Mouse (Mus musculus) erythroblast, adult 5-6 weeks (primary cell): ENCODE data around the gene Acin1. TPM values are rescaled to one million over a fixed set of nuclear protein-coding genes. Genes with fewer than 3 reads are reported as not detected.

ENCODE experiments used
- ATAC-seq: replicated peaks from 2 replicates; pipeline ENCODE4 v1.8.0; 2016; ENCODE audit warnings: moderate number of reproducible peaks, mild to moderate bottlenecking, moderate TSS enrichment, inconsistent platforms; ENCODE audit not compliant: poor library complexity, low FRiP score, severe bottlenecking
- total RNA-seq, 2 experiments: library from RNA; stranded (forward) in 1 of 2; stranded (reverse) in 1 of 2; fragments of 150-400 nt in 1 of 2; fragments of 200-764, 138-1000 nt in 1 of 2; gene quantifications; 2 replicates each; pipeline versions ENCODE4 v1.2.3 to v1.2.4; 2015 to 2017; ENCODE audit warnings: low replicate concordance in 2 of 2

Gene Acin1
- total RNA-seq, 2 experiments from 2014 or later = 173 to 369 TPM

DNA sequence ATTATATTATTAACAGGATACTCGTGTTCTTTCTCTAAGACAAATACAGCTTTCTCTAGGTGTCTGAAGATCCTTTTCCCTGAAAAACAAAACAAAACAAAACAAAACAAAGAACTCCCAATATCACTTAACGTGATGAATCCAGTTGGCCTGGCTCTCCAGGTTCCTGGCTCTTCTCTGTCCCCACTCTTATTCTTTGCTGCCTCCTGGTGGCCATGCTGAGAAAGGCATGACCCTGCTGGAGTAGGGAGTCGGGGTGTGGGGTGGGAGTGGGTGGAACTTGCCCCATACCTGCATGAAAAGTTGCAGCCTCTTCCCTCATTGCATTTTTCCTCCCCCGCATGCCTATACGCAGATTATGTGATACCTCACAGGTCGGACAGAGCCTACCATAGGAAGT, 14.6 kb upstream of the Acin1 start:
- peak; percentile 46; the same call in 1 of the 2 replicates for ATAC-seq

DNA sequence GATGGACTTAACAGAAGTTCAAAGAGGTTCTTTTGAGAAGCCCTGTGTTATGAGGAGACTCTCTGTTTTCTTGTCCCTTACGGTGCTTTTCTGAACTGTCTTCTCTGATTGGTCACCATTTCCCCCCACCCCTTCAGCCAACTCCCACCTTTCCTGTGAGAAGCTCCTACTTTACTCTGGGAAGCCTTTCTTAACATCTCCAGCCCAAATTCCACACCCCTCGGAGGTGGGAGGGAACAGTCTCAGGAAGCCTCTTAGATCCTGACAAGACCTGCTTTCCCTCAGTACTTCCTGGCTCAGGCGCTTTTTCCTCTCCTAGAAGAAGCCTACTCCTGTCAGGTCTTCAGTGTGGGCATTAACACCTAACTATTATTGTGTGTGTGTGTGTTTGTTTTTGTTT, 12.9 kb upstream of the Acin1 start:
- ATAC-seq = no peak

DNA sequence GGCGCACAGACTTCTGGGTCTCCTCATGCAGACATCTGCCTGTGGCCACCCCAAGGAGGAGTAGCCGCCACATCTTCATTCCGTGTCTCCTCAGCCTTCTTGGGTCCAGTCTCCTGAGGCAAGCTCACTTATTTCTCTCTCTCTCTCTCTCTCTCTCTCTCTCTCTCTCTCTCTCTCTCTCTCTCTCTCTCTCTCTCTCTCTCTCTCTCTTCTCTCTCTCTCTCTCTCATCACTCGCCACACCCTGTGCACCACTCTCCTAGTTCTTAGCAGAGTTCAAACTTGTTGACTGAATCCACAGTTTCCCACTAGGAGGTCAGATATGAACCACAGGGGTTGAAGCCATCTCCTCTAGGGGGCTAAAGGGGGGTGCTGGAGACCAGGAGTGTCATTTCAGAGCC, 12.0 kb upstream of the Acin1 start, which contains the start of gene Gm29776:
Gene Gm29776 (minus strand): TSS at position 101 of the 400 bp plus-strand sequence.
- no peak for ATAC-seq

DNA sequence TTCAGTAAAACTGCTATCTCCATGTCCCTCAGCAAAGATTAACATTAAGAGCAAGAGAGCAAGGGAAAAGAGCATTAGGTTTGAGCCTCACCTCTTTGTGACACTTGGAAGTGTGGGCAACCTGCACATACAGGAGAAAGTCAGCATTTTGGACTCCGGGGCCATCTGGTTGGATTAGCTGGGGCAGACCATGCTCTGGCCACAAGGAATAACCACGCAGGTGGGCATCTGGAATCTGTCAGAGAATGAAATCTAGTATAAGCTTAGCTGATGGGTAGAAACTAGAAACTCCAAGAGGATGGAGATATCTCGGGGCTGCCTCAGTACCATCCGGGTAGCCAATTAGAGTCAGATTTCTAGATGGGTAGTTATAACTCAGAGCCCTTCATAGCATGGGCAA, 10.0 kb upstream of the Acin1 start:
- ATAC-seq = no peak

DNA sequence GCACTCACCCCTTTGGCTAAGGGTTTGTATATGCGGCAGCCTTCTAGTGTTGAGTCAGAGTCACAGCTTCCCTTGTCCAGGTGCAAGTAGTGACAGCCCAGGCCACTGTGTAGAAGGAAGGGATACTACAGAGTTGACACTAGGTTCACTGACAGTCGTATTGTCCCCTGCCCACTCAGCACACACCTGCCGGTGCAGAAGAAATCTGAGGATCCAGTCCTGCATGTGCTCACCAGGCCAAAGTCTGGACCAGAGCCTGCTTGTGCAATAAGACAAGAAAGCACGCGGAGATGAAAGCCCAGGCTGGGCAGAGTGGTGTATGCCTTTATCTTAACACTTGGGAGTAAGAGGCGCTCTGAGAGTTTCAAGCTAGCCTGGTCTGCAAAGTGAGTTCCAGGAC, 8.3 kb upstream of the Acin1 start:
- ATAC-seq = no peak

DNA sequence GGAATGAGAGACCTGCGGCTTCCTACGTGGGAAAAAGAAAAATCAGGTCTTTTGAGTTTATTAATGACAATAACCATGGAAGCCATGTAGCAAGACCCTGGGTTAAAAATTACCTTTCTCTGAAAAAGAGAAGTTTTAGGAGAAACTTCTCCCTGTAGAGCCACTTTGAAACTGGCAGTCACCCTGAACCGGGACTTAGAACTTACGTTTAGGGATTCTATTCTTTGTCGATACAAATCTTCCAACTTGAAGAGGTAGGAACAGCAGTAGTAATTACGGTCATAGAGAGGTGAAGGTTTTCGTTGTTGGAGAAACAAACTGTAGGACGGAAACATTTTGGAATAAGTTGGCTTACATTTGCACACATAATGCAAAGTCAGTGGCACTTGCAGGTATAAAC, 520 bp upstream of the Acin1 start:
- no peak for ATAC-seq

DNA sequence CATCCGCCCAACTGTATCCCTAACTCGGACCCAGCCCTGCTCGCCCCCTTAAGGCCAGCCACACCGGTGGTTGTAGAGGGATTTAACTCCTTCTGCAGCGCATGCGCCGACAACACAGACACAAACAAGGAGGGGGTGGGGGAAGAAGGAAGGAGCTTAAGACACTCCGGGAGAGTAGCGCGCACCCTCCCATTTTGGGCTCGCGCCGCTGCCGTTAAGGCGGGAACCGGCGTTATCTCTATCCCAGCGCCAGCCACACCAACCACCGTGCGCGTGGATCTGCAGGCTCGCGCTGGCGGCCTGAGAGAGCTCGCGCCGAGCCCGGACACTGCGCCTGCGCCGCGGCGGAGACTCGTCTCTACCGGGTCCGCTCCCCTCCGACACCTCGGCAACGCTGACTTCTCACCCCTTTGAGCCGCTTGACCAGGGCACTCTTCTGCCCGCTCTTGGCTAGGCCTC, 639 bp downstream of the Acin1 start, which contains the start of gene 1700123O20Rik:
Gene 1700123O20Rik (plus strand): TSS at position 154 of the 459 bp plus-strand sequence.
- peak; percentile 77 for ATAC-seq

DNA sequence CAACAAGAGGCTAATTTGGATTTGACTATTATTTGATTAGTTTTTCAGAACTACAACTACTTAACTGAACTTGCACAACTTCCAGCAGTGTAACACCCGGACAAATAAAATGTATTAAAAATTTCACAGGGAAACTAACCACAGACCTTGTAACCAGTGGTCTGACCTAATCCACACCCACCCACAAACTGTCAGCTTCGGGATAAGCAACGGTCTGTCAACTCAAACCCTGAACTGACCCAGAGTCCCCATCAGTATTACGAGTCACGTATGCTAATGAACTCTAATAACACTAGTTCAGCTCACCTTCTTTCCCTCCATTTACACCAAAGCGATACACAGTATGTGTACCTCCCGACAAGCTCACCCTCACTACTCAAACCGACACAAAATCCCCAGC, 1.3 kb downstream of the Acin1 start:
- peak; percentile 40 for ATAC-seq

DNA sequence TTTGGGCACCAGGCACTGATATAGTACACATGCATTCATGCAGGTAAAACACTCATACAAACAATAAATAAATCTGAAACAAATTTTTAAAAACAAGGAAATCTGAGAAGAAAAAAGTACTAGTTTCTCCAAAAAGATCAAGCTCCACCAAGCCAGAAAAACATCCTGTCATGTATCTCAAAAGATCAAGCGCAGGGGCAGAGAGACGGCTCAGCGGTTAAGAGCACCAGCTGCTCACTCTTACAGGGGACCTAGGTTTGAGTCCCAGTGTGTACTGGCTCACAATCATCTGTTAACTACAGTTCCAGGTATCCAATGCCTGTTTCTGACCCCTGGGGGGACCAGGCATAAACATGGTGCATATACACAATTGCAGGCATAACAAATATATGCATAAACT, 4.3 kb downstream of the Acin1 start:
- ATAC-seq = no peak

DNA sequence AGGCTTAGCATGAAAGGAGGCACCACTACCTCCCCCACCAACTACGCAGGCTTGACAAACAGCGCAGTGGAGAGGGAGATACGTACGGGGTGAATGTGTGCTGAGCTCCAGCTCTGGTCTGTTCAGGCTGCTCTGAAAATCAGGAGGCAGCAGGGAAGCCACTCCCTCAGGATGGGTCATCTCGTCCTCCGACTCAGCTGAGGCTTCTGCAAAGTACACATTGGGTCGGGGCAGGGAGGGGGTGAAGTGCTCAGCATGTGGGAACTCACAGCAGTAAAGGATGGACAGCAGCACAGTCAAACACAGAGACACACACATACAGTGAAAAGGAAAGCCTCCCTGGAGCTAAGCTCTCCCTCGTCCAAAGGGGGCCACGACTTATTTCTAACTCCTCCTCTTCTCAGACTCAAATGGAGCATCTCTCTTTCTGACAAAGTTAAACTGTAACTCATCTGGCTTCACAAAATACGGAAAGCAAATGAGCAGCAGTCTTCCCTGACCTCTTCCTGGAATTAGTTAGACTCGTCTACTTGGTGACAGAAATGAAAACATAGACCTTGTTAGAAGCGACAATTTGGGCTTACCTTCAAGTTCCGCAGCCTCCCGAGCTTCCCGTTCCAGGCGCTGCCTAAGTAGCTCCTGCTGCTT, 8.0 kb downstream of the Acin1 start:
- no peak for ATAC-seq

DNA sequence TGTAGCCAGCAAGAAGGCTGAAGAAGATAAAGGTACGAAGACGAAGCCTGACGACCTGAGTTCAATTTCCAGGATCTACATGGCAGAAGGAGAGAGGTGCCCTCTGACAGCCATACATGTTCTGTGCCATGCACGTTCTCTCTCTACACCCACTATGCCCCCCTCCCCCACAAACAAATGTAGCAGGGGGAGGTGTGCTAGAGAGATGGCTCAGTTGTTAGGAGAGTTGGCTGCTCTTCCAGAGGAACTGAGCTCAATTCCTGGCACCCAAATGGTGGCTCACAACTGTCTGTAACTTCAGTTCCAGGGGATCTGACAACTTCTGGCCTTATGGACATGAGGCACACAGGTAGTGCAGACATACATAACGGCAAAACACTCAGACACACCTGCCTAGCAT, 10.4 kb downstream of the Acin1 start:
- no peak for ATAC-seq

DNA sequence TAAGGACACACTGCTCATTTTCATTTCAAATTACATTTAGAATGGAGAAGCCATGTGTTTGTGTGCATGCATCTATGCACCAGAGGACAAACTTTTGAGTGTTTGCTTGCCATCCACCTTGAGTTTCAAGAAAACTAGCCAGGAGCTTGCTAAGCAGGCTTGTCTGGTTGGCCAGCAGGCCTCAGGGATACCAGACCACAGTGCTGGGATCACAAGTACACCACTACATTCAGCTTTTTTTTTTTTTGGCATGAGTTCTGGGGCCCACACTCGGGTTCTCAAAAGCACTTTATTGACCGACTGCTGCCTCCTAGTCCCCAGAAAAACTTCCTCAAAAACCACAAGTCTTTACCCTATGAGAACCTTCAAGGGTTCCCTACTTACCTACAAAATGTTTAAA, 12.4 kb downstream of the Acin1 start:
- no peak for ATAC-seq

DNA sequence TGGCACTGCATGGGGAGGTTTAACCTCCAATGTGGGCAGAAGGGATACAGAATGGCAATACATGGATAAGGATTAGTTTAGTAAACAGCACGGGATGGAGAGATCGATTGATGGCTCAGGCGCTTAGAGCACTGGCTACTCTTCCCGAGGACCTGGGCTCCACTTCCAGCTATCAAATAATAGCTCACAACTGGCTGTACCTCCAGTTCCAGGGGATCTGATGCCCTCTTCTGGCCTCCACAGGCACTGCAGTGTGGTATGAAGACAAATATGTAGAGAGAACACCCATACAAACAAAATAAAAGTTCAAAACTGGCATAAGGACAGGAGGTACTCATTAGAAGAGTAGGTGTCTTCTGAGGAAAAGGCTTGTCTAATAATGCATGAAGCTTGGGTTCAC, 17.4 kb downstream of the Acin1 start:
- peak; percentile 71 for ATAC-seq

DNA sequence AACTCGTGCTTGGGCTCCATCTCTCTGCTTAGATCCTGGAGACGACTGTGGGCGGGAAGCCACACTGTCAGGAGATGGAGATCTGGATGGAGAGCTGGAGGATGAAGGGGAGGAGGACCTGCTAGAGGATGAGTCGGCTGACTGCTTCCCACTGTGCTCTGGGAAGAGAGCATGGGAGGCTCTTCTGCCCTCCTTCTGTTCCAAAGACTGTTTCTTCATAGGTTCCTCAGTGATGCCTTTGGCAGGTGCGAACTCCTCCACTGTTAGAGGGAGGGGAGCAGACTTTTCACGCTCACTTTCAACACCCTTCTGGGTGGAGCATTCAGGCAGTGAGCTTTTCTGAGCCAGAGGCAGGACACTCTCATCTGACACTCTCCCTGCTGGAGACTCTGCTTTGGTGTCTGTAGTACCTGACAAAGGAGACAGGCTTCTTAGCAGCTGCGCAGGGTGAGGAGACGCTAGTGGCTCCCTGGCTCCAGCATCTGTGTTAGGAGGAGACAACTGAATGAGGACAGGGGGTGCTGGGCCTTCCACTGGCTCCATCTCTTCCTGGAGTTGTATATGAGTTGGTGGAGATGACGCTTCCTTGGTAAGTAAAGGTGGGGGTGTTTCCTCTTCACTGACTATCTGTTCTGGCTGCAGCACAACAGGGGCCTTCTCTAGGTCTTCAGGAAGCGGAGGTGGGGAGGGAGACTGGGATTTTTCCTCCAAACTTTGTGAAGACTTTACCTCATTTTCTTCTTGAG, 22.1 kb downstream of the Acin1 start:
- no peak for ATAC-seq

DNA sequence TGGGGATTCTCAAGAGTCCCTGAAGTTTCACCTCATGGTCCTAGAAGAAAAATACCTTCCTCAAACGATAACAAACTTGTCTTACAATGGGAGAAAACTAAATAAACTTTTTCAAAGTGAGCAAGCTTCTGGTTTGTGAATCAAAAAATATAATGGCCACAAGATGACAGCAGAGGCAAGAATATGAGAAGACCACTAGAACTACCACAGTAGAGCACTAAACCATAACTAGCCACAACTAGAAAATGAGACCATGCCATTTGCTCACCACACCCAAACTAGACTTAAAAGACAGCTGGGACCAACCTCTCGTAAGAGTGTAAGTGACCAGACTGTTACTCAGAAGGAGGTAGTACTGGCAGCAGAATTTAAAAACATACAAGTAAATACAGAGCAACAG, 26.7 kb downstream of the Acin1 start:
- no peak for ATAC-seq

DNA sequence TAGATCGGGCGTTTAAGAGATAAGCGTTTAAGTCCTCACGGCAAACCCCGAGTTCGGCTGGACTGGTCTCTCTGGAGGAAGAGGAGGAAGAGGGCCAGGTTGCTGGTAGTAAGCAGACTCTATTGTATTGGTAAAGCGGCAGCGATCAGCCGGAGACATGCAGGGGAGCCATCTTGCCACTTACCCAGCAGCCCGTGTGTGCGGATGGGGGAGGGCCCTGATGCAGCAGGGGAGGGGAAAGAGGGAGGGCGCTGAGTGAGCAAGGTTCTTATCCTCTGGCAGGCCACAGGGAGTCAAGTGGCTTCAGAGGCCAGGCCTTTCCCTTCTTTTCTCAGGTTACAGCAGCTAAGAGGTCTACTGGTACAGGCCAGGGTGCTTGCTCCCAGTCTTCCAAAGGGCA, 33.2 kb downstream of the Acin1 start:
- ATAC-seq = peak; percentile 93

DNA sequence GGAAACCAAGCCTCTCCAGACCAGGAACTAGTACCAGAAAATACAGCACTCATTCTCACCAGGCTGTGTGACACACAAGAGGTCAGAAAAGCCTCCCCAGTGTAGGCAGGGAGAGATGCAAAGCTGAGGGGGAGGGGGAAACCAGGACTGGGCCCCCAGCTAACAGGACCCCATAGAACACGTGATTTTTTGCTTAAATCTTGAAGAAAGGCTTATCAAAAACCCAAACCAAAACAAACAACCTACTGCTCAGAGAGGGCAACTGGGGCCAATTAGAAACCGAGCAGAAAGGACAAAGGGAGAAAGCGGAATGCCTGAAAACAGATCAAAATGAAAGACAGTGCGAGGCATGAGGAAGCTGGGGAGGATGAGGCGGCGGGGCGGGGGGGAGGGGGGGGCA, 33.9 kb downstream of the Acin1 start:
- no peak for ATAC-seq

DNA sequence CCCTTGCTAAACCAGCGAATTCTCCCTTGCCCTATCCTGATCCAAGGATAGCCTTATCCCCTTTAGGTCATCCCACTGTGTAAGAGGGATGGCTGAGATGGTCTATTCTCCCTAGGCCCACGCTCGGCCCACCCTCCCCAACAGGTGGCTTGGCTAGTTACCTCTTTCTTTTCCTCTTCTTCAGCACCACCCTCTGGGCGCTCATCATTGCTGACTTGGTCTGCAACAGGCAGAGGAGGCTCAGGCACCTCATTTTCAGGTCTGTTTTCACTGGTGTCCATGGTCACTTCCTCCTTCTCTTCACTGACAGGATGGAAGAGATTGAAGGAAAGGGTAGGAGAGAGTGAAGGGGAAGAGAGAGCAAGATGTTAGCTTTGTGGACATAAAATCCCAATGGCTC, 35.2 kb downstream of the Acin1 start:
- no peak for ATAC-seq

DNA sequence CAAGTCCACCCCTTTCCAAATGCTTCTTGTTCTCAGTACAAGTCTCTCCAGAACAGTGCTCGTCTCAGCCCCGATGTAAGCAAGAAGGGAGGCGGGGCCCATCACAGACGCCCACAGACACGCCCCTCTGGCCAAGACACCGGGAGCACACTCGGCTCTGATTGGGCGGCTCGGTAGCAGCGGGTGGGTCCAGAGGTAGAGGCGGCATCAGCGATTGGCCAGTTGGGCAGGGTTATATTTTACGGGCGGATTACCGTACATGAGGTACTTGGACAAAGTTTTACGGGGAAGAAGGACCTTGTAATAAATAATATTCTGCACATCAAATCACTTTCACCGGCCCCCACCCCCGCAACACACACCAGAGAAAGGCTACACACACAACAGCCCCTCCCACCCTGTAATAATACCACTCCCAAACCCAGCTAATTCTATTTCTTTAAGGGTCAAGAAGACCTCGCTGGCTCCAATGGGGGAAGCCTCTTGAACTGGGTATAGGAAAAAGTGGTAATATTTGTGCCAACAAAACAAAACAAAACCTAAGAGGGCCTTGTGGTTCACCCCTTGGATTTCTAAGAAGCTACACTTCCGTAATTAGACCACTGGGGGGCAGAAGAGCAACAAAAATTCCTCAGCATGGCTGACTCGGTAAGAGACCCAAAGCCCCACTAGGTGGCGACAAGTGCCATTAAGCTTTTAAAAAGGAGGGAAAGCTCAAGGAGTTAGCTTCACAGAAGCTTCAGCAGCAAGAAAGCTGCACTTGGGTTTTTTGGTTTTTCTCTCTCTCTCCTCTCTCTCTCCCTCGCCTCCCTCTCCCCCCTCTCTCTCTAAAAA, 35.9 kb downstream of the Acin1 start:
- ATAC-seq = peak; percentile 66

DNA sequence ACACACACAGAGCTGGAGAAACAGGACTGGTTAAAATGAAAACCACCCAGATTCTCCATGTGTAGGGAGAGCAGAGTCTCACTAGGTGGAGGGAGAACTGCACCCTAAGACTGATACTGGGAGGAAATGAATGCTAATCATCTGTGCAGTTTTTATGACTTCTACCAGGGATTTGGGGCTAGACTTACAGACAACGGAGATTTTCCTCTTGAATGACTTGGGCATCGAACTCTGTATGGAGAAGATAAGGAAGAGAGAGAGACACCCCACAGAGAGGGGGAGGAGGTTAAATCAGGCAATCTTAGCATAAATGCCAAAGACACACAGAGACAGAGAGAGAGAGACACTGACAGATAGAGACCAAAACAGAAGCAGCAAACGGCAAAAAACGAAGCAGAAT, 38.8 kb downstream of the Acin1 start:
- no peak for ATAC-seq
